Mouse (Mus musculus) testis, adult 2 months (tissue): ENCODE results near the gene Satb2.

Source experiments
- CTCF ChIP-seq: fragments of 200-500 bp; IDR thresholded peaks from 2 replicates; pipeline ENCODE4 v1.5.1; 2012; ENCODE audit warnings: low read depth, mild to moderate bottlenecking, inconsistent platforms, low read length, moderate library complexity; ENCODE audit not compliant: control insufficient read depth, insufficient read depth, insufficient replicate concordance
- POLR2A ChIP-seq: fragments of 200-500 bp; IDR thresholded peaks from 2 replicates; pipeline ENCODE4 v1.6.1; 2012; ENCODE audit warnings: low read depth, mild to moderate bottlenecking, inconsistent platforms, low read length, moderate library complexity; ENCODE audit not compliant: control insufficient read depth

DNA sequence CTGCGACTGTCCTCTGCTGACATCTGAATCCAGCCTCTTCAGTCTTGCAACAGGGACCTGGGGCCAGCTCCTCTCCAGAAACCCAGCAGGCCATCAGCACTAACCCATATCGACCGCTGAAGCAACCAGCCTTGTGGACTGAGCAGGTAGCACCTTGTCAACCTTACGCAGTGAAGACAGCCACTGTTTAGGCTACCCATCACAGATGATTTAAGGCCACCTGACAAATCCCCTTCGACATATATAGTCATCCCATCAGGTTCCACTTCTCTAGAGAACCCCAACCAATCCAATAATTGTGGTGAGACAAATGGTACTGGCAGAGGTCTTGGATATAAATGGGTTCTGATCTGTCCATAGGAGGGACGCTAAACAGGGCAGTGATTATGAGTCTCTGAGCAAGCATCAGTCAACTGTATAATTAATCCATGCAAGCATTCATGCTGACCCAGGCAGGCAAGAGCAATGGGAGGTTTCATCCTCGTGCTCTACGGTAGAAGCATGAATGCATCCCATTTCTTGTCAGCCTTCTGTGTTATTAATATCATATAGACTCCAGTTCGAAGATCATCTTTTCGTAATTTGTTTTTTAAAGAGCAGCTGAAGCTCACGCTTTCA lies 229.5 kb downstream of the Satb2 start:
- TF ChIP-seq CTCF: no peak
- TF ChIP-seq POLR2A: no peak
